Mouse (Mus musculus) B cell, adult 2 months (primary cell): ENCODE measurements around the gene Tenm4.

Experiments used
- DNase-seq, 2 experiments: peaks; one replicate each; pipeline ENCODE4 v3.0.0; 2022

Gene Tenm4

DNA sequence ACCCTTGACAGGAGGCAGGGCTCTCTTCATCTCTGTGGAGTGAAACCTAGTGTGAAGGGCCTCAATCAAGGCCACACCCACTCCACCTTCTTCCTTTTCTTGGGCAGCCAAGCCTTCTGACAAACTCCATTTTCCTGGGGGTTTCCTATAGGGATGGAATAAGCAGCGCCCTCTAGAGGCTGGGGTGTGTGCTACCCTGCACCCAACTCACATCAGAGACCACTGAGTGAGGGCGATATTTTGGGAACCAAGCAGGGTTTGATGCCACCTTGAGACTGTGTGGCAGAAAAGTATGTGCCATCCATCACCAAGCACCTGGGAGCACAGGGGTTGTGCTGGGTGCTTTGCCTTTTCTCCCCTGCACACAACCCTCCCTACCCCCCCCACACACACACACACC is 483.2 kb downstream of the Tenm4 start:
- DNase-seq = peak in 1 of 2 experiments; percentile 11

DNA sequence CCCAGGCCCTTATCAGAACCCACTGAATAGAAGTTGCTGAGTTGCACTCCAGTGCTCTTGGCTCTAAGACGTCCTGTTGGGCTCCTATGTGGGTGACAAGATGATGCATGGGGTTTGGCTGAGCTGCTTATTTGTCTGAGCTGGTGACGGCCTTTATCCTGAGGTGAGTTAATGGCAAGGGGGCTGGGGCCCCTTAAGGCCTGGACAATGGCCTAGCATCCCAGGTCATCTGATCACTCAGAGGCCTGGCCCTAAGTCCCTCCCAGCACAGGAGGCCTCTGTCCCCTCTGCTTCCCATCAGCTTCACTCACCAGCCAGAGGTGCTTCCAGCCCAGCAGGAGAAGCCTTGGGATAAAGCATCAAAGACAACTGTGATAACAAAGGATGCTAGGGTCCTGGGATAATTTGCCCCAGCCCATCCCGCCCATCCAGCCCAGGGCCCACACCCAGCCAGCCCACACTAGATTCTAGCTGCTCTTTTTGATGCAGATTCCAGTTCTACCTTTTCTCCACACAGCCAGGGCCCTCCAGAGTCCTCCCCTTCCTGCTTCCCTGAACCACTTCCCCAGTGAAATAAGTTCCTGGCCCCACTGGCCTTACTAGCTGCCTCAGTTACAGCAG is 484.2 kb downstream of the Tenm4 start:
- DNase-seq = no peak

DNA sequence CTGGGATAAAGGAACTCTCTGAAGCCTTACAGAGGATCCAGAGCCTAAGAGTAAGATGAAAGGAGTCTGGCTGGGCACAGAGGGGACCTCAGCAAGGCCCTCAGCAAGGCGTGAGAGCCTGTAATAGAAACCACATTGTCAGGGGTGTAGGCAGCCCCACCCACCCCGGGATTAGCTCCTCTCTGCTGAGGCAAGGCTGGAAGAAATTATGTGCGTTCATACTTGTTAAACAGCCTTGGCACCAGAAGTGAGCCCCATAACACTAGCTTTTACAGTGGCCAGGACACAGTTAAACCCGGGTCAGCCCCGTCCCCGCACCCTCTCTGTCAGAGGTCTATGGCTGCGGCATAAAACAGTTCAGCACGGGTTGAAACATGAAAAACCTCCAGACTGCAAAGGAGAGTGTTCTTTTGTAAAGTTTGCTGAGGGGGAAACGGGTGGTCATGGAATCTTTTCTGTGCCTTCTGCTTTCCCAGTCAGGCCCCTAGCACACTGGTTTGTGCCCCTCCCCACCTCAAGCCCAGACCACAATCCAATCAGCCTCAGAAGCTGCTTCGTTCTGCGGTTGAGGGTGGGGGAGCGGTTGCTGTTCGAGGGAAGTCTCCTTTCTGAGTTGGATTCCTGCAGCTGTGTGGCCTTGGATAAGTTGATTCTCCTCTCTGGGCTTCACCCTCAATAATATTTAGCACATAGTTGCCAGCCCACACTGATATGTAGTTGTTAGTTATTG is 486.2 kb downstream of the Tenm4 start:
- no peak for DNase-seq

DNA sequence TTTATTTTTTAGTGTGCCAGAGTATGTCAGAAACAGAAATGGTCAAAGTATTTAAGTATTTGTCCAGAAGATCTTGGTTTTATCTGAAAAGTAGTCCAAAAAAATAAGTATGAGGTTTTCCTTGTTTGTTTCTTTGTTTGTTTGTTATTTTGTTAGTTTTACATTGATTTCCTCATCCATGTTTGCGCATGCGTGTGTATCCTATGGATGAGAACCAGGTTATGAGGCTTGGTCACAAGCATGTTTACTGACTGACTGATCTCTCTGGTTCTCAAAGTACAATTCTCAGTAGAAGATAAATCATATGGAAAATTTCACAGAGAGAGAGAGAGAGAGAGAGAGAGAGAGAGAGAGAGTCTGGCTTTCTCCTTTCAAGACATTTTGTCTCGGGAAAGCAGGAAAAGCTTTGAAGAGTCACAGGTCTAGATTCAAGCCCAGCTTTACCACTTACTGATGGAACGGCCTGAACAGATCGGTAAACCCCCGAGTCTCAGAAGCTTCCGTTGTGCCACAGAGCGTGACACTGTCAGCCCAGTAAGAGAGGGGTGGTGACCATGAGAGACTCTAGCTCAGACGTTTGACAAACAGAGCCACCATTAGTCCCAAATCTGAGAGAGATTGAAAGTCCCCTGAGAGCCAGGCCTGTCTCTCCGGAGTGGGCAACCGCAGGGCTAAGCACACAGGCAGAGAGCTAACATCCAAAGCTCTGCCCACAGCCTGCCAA is 487.0 kb downstream of the Tenm4 start:
- peak; percentile 7 to 13 for DNase-seq

DNA sequence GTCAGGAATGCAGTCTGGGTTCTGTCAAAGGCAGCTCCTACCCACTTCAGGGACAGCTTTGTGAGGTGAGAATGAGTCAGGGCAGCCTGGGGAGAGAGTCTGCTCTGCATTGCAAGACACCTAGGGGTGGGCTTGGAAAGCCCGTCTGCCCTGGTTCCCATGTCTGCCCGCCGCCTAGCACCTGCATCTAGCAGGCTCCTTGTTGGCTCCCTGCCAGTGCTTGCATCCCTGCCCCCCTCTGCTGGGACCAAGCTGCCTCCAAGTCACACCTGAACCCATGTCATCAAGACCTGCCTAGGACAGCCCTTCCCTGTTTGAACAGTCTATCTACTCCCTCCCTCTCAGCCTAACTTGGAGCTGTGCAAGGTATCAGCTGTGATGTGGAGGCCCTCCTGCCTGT is 489.9 kb downstream of the Tenm4 start:
- DNase-seq = no peak

DNA sequence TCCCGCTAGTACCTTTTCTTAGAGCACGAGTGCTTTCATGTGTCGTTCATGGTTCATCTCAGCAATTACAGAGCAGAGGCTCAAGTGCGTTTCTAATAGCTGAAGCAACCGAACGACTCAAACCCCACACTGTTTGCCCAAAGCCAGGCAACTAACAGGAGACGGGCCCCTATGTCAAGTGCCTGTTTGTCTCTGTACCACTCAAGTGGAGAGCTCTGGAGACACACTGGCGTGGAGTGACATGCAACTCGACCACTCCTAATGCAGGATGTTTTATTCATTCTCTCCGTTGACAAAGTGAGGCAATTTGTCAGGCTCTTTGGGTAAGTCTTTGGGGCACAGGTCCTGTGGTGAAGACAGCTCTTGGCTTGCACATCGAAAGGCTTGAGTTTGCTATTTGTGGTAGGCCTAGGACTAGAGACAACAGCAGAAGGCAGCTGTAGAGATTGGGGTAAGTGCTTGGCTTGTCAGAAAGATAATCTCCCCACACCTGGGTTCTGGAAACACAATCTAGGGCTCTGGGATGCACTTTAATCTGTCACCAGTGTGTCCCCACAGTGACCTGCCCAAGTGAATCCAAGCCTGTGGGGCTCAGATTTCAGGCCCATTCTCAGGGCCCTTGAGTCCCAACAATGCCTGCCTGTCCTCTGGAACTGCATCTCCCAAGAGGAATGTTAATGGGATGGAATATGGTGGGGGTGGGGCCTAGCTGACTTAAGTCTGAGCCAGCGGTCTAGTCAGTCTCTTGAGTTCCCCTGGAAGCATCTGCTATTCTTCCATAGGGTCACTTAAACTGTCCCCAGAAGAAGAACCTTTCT is 490.5 kb downstream of the Tenm4 start:
- no peak for DNase-seq

DNA sequence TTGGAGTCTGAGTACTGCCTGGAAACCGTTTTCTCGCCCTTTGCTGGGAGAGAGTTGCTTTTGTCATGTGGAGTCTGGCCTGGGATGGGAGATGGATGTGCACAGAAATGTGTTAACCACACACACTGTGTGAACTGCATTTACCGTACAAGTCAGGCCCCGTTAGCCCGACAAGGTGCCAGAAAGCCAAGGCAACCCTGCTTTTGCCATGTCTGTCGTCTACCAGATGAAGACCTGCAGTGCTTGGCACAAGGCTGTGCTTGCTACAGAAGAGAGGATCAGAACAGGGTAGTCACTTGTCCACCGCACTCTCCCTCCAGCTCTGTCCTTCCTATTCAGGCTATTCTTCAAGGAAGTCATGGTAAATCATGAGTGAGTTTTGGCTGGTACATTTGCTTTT is 492.3 kb downstream of the Tenm4 start:
- DNase-seq = no peak

DNA sequence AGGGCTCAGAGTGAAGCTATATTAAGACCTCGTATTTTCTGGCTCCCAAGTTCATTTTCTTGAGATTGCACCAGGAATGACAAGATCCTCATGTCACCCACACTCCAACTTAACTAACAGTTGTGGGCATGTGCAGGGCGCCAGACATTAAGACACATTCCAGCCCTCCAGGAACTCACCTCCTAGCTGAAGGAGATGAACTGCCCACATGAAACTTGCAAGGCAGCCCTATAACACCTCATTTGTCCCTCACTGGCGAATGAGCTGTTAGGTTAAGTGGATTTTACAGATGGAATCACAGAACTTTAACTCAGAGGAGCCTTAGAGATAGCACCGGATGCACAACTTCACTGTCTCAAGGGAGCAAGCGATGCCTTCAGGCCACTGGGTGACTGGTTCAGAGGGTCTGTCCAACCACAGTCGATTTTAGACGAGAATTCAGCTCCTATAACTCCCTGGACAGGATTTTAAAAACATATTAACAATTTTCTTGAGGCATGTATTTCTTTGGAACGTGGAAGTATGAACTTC is 495.4 kb downstream of the Tenm4 start:
- DNase-seq = no peak

DNA sequence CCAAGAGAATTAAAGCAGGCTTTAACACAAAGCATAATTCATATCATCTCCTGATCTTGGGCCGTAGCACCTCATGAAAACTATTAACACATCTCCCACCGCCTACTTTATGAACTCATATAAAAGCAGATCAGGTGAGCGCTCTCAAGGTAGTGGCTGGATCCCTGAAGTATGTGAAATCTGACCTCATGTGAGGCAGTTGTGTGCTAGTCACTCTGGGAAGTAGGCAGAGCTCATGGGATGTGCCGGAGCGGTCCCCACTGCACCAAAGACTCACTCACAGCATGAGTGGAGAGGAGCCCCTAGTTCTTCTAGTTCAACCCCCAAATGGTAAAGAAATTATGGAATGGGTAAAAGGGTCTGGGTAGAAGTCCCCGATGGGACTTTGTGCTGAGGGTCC is 496.6 kb downstream of the Tenm4 start:
- no peak for DNase-seq

DNA sequence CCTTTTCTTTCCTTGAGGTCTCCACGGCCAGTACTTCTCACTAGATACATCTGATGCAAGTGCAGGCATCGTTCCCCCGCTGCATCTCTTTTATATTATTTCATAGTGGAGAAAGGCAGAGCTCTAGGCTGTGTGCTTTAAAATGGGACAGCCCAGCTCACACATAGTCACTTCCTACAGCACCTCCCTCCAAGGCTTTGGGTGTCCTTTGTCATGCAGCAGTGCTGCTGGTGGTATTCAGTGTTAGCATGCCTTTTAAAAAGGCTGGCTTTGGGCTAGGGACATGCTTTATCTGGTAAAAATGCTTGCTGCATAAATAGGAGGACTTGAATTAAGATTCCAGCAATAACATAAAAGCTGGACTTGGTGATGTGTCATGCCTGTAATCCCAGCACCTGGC is 499.0 kb downstream of the Tenm4 start:
- DNase-seq = no peak

DNA sequence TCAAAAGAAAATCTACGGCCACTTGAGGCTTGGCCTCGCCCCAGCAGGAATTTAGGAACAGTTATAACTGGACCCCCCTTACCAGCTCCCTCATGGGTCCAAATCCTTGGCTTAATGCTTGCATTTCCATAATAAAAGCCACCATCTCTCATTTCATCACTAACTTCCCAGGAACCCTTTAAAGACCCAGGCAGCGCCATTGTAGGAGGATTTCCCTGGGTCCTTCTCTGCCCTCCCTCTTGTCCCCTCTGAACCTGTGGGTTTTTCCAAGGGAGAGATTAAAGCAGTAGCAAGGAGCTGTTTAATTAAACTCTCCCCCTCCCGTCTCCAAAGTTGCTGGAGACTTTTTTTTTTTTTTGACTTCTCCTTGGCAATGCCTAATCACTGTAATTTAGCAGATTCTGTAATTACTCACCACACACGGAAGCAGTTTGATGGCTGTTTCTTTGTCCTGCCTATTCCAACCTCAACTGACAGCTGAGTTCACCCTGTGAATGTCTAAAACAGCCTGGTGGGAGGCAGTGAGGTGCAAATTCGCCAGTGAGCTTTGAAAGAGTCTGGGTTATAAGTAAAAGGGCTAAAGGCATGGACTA is 501.4 kb downstream of the Tenm4 start:
- no peak for DNase-seq

DNA sequence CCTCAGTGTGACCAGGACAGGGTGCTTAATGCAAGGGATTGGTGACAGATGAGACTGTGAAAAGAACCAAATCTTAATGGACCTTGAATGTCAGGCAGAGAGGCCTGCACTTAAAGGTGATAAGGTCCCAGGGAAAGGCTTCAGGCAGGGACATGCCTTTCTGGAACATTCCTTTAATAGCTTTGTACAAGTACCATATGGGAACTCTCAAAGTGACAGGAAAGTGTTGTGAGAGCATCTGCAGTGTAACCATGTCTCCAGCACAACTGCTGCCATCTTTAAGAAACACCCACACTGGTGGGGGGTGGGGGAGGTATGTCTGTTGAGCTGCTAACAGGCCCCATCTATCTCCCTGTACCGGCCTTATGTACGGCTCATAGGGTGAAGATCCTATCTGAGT is 506.0 kb downstream of the Tenm4 start:
- no peak for DNase-seq

DNA sequence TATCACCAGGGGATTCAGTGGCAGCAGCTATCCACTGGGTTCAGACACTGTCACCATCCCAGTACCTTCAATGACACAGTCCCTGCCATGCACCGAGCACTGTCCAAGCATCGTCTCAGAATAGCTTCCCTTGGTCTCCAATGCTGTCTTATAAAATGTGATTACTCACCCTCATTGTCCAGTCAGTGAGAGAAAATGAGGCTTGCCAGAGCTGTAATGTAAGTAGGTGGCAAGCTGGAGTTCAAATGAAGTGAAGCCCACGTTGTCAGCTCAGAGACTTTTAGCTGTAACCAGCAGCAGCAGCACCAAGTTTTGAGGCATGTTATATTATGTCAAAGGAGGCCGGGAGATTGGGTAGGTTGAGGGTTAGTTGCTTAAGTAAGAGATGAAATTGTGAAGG is 507.2 kb downstream of the Tenm4 start:
- DNase-seq = no peak

DNA sequence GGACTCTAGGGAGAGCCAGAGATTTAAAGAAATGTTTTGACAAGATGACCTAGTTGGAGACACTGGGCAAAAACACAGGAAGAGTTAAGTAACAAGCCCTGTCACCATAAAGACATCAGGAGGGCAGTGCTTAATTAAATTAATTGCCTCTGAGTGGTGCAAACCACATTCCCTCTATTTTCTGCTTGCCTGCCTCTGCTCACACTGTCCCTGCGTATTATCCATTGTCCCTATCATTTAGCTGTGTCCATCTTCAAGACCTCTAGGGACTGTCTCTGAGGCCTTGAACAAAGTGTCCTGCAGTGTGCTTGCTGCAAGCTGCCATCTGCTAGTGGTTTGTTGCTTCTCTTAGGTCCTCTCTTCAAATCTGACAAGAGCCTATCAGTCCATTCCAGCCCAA is 508.7 kb downstream of the Tenm4 start:
- DNase-seq = no peak

DNA sequence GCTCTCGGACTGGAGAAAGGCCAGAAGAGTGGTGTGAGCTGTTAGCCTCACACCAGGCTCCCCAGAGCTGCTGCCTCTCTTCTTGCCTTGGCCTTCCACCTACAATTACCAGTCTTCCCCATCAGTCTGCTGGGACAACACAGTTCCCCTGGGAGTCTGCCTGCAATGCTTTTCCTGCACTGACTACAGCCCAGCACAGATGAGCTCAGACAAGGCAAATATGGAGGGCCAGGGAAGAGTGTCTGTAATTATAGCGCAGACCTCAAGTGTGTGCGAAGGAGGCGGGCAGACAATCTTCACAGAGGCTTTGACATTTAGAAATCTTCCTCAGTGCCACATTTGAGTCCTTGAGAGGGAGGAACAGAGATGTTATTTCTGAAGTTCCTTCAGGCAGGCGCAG is 509.4 kb downstream of the Tenm4 start:
- no peak for DNase-seq

DNA sequence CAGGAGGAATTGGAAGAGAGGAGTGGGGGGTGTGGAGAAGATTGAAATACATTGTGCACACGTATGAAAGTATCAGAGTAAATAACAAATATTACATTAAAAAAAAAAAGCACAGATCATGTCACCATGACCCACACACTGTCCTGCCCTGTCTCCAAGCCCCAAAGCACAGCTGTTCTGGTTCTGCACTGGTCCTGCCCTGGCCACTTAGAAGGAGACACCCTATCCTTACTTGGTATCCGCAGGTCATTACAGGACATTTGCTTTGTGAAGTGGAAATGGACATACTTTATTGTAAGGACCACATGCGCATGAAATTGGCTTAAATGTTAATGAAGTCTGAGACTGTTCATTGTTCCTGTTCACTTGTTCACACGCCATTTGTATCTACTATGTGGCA is 510.8 kb downstream of the Tenm4 start:
- no peak for DNase-seq

DNA sequence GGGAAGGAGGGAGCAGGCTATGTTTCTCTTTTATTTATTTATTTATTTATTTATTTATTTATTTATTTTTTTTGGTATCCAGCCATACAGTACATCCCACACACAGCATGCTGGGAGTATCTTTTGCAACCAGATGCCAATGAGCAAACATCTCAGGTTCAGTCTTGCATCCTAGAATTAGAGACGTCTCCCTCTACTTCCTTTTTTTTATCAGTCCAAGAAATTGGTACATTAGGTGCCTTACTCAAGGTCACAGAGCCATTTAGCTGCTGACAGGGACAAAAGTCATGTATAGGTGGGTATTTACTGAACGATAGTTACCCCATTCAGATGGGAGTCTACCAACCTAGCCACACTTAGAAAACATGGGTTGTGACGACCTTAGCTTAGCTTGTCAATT is 517.1 kb downstream of the Tenm4 start:
- DNase-seq = no peak

DNA sequence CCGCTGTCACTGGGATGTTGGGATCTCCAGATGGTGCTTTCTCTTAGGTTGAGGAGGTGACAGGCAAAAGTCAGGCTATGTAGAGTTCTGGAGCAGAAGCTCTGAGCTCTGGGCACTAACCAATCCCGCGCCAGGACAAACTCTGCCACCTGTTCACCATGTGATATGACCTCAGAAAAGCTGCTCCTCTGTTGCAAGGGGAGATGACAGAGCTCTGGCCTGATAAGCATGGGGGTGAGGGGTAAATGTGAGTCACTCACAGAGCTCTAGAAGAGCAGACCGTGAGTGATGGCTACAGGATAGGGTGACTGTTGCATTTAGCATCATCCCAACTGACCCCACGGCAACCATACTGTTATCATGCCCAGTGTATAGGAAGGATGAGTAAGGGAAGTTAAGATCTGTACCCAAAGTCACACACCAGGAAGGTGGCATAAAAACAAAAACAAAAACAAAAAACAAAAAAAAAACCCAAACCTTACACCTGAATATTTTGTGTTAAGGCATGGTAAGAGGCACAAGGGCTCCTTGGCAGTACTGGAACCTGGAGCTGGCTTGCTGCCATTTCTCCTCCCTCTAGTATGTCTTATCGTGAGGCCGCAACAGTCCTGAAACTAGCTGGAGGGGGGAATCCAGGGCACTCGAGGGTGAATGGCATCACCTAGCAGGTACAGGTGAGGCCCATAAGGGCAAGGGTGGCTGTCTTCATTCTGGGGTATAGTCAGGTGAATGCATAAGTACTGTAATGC is 530.2 kb downstream of the Tenm4 start:
- DNase-seq = no peak

DNA sequence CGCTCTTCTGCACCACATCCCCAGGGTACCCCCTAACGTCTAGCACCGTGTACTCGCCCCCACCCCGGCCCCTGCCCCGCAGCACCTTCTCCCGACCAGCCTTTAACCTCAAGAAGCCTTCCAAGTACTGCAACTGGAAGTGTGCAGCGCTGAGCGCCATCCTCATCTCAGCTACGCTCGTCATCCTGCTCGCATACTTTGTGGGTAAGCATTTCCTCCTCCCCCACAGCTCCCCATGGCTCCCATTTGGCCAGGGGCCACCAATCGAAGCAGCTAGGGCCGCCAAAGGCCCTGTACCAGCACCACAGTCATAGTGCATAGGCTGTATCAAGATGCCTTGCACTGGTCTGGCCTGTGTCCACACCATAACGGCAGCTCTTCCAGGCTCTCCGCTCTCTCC is 532.9 kb downstream of the Tenm4 start:
- DNase-seq = no peak

DNA sequence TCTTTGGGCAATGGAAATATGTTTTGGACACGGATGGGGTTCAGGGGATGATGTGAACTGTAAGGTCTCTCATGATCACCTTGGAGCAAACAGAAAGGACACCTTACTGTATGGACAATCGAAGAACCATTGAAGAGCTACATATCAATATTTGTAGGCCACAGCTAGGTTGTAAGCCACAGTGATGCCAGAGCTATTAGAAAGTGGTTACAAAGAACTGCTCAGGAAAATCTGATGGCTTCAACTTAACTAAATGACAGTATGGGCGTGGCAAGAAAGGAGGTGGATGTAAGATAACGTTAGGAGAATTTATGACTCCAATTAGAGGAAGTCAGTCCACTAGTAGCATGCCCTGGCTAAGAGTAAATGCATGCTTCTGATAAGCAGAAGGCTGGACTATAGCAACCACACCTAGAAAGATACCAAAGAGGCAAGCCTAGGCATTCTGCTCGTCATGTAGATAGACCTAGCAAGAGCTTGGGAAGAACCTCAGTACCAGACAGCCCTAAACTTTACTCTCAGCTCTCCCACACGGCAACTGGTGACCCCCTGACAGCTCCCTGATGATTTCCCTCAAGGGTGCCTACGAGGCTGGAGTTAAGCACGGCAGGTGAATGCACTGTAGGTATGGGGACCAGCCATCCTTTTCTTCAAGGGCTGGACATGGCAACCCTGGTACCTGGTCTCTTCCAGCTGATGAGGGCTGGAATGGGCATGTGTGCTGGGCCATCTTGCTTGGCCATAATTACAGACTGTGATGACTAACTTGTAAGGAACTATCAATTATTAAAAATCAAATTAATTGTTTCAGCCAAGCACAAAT is 534.5 kb downstream of the Tenm4 start:
- no peak for DNase-seq

DNA sequence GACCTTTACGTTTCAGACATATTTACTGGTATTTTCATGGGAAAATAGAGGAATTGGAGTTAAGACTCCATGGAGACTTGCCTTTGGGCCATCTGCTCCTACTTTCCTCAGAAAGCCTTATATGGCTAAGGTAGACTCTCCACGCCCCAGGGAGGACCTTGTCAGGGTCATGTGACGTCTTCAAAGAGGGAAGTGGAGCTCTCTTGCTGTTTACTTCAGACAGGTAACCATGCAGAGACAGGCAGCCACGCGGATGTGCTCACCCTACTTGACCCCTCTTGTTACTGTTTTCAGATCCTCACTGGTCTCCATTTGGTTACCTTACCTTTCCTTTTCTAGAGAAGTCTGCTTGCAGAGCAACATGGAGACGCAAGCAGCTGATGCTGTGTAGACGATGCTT is 535.5 kb downstream of the Tenm4 start:
- DNase-seq = peak; percentile 44 to 59
